Mouse (Mus musculus) embryonic facial prominence, embryonic 13.5 days (tissue): ENCODE measurements around the gene Dda1. TPM values are rescaled to one million over a fixed set of nuclear protein-coding genes. Genes with fewer than 3 reads are reported as not detected.

Source experiments
- ATAC-seq: fragments of 200-750 bp; cut with Nextera tagmentation; 2 replicates; pipeline ENCODE4 v1.8.0; 2017; ENCODE audit warnings: low read depth; ENCODE audit not compliant: insufficient number of reproducible peaks, insufficient read depth, low FRiP score, low TSS enrichment
- H3K27ac ChIP-seq: fragments of 300-500 bp; sonication (generic); 2 replicates; pipeline ENCODE4 v1.5.1; 2015; ENCODE audit warnings: moderate library complexity, mild to moderate bottlenecking, inconsistent platforms
- H3K27me3 ChIP-seq: fragments of 300-500 bp; sonication (generic); 2 replicates; pipeline ENCODE4 v1.6.1; 2015; ENCODE audit warnings: mild to moderate bottlenecking, inconsistent platforms
- H3K36me3 ChIP-seq: fragments of 300-500 bp; sonication (generic); 2 replicates; pipeline ENCODE4 v1.6.1; 2015; ENCODE audit warnings: mild to moderate bottlenecking, inconsistent platforms
- H3K4me1 ChIP-seq: fragments of 300-500 bp; sonication (generic); 2 replicates; pipeline ENCODE4 v1.6.1; 2015; ENCODE audit warnings: inconsistent platforms
- H3K4me2 ChIP-seq: fragments of 300-500 bp; sonication (generic); 2 replicates; pipeline ENCODE4 v1.6.1; 2015; ENCODE audit warnings: moderate library complexity, mild to moderate bottlenecking, inconsistent platforms
- H3K4me3 ChIP-seq: fragments of 300-500 bp; sonication (generic); 2 replicates; pipeline ENCODE4 v1.5.1; 2015; ENCODE audit warnings: mild to moderate bottlenecking, inconsistent platforms
- H3K9ac ChIP-seq: fragments of 300-500 bp; sonication (generic); 2 replicates; pipeline ENCODE4 v1.6.1; 2015; ENCODE audit warnings: mild to moderate bottlenecking, inconsistent platforms
- H3K9me3 ChIP-seq: fragments of 300-500 bp; sonication (generic); 2 replicates; pipeline ENCODE4 v1.6.1; 2016; ENCODE audit warnings: inconsistent platforms
- WGBS: fragments of 180-500 bp; shearing (Covaris S2); methylation state at CpG from one replicate; pipeline ENCODE4 v1.1.7; 2015; ENCODE audit warnings: mixed read lengths; 5-methylcytosine and 5-hydroxymethylcytosine counted together
- polyA plus RNA-seq: library from polyadenylated mRNA; unstranded; fragments of >200 nt; fragmentation: Nextera tagmentation; extraction: Ambion mirVana; gene quantifications from 2 replicates; pipeline ENCODE4 v1.2.1, GENCODE M21; 2015

Gene Dda1
- polyA plus RNA-seq, 1 experiment from 2014 or later, result 113 TPM

- no peak overlapping the region for H3K4me2 ChIP-seq
- H3K9me3 ChIP-seq, result no peaks in the 10 kb centered on the region
- H3K36me3 ChIP-seq, result peaks cover 51% of the 10 kb centered on the region
- H3K27ac ChIP-seq, result no peak overlapping the region
- no peaks in the 10 kb centered on the region for H3K27me3 ChIP-seq
- H3K9ac ChIP-seq, result no peak overlapping the region; the same call in 1 of the 2 replicates
- H3K4me1 ChIP-seq, result peaks cover 25% of the 10 kb centered on the region
- WGBS, result 48% methylated on average over 8 of the region's 8 CpGs
- no peak overlapping the region for H3K4me3 ChIP-seq
- no peak for ATAC-seq
These were observed 14.9 kb downstream of the Dda1 start for GRCm38 (mm10) chr8:71483932-71484331.

GRCm38 (mm10) chr8:71484736-71485135 lies 15.7 kb downstream of the Dda1 start:
- WGBS, result 93% methylated on average over 19 of the region's 19 CpGs
- no peak for ATAC-seq
- H3K9me3 ChIP-seq, result no peaks in the 10 kb centered on the region
- H3K27me3 ChIP-seq, result no peaks in the 10 kb centered on the region
- peaks cover 44% of the 10 kb centered on the region for H3K36me3 ChIP-seq
- H3K4me1 ChIP-seq, result peaks cover 34% of the 10 kb centered on the region
- H3K4me2 ChIP-seq, result peak overlapping the region; percentile 93
- peak overlapping the region; percentile 93 for H3K9ac ChIP-seq
- no peak overlapping the region for H3K27ac ChIP-seq
- peak overlapping the region; percentile 86 for H3K4me3 ChIP-seq

- peaks cover 41% of the 10 kb centered on the region for H3K36me3 ChIP-seq
- H3K4me3 ChIP-seq, result peak within 1 kb of the TSS; percentile 86
- peak; percentile 62; the same call in 1 of the 2 replicates for ATAC-seq
- H3K27ac ChIP-seq, result peak within 1 kb of the TSS; percentile 68
- no peaks in the 10 kb centered on the region for H3K27me3 ChIP-seq
- H3K9me3 ChIP-seq, result no peaks in the 10 kb centered on the region
- peak within 1 kb of the TSS; percentile 93 for H3K4me2 ChIP-seq
- peak within 1 kb of the TSS; percentile 93 for H3K9ac ChIP-seq
- WGBS, result 5% methylated on average over 55 of the region's 58 CpGs
- H3K4me1 ChIP-seq, result peaks cover 39% of the 10 kb centered on the region
These were observed 16.4 kb downstream of the Dda1 start, which contains the start of gene Ano8 for GRCm38 (mm10) chr8:71485142-71486135. Gene Ano8 (minus strand): TSS chr8:71485963.

- Histone ChIP-seq H3K9me3 (no peaks in the 10 kb centered on the region), H3K36me3 (peaks cover 41% of the 10 kb centered on the region), H3K4me3 (peak overlapping the region; percentile 86), H3K27me3 (no peaks in the 10 kb centered on the region), H3K27ac (peak overlapping the region; percentile 62; the same call in 1 of the 2 replicates), H3K4me2 (peak overlapping the region; percentile 93), H3K4me1 (peaks cover 39% of the 10 kb centered on the region), H3K9ac (peak overlapping the region; percentile 93)
- no peak for ATAC-seq
- 14% methylated on average over 7 of the region's 7 CpGs for WGBS
These were observed 17.1 kb downstream of the Dda1 start for GRCm38 (mm10) chr8:71486136-71486529.

GRCm38 (mm10) chr8:71487691-71488445 lies 18.9 kb downstream of the Dda1 start, which contains the start of gene Gtpbp3:
Gene Gtpbp3 (plus strand): TSS chr8:71488103.
- Histone ChIP-seq H3K4me2 (peak within 1 kb of the TSS; percentile 100), H3K4me1 (peaks cover 39% of the 10 kb centered on the region), H3K36me3 (peaks cover 44% of the 10 kb centered on the region), H3K9ac (peak within 1 kb of the TSS; percentile 92), H3K4me3 (peak within 1 kb of the TSS; percentile 90), H3K27me3 (no peaks in the 10 kb centered on the region), H3K27ac (peak within 1 kb of the TSS; percentile 94), H3K9me3 (no peaks in the 10 kb centered on the region)
- under 1% methylated on average over 33 of the region's 33 CpGs for WGBS
- peak; percentile 40; the same call in 1 of the 2 replicates for ATAC-seq

GRCm38 (mm10) chr8:71488454-71488853 lies 19.5 kb downstream of the Dda1 start:
- WGBS, result under 1% methylated on average over 22 of the region's 22 CpGs
- Histone ChIP-seq H3K4me3 (peak overlapping the region; percentile 90), H3K9ac (peak overlapping the region; percentile 92), H3K9me3 (no peaks in the 10 kb centered on the region), H3K4me1 (peaks cover 39% of the 10 kb centered on the region), H3K4me2 (peak overlapping the region; percentile 100), H3K27ac (peak overlapping the region; percentile 94; the same call in 1 of the 2 replicates), H3K27me3 (no peaks in the 10 kb centered on the region), H3K36me3 (peaks cover 43% of the 10 kb centered on the region)
- peak; percentile 84 for ATAC-seq

GRCm38 (mm10) chr8:71495039-71495438 lies 26.0 kb downstream of the Dda1 start:
- 21% methylated on average over 16 of the region's 16 CpGs for WGBS
- peaks cover 30% of the 10 kb centered on the region for H3K4me1 ChIP-seq
- ATAC-seq, result no peak
- H3K9ac ChIP-seq, result no peak overlapping the region
- peaks cover 50% of the 10 kb centered on the region for H3K36me3 ChIP-seq
- no peak overlapping the region for H3K4me3 ChIP-seq
- no peaks in the 10 kb centered on the region for H3K9me3 ChIP-seq
- H3K4me2 ChIP-seq, result peak overlapping the region; percentile 32
- no peaks in the 10 kb centered on the region for H3K27me3 ChIP-seq
- H3K27ac ChIP-seq, result no peak overlapping the region

- Histone ChIP-seq H3K4me3 (no peak overlapping the region), H3K27me3 (no peaks in the 10 kb centered on the region), H3K9me3 (no peaks in the 10 kb centered on the region), H3K4me2 (no peak overlapping the region), H3K4me1 (peaks cover 28% of the 10 kb centered on the region), H3K27ac (peak overlapping the region; percentile 44; the same call in 1 of the 2 replicates), H3K36me3 (peaks cover 42% of the 10 kb centered on the region), H3K9ac (no peak overlapping the region; the same call in 1 of the 2 replicates)
- WGBS, result 89% methylated on average over 5 of the region's 5 CpGs
- no peak for ATAC-seq
These were observed 26.8 kb downstream of the Dda1 start for GRCm38 (mm10) chr8:71495811-71496210.

GRCm38 (mm10) chr8:71496481-71496880 lies 27.5 kb downstream of the Dda1 start:
- Histone ChIP-seq H3K9ac (no peak overlapping the region; the same call in 1 of the 2 replicates), H3K27ac (peak overlapping the region; percentile 40; the same call in 1 of the 2 replicates), H3K9me3 (no peaks in the 10 kb centered on the region), H3K36me3 (peaks cover 36% of the 10 kb centered on the region), H3K4me3 (no peak overlapping the region), H3K4me1 (peaks cover 28% of the 10 kb centered on the region), H3K4me2 (no peak overlapping the region), H3K27me3 (no peaks in the 10 kb centered on the region)
- ATAC-seq, result no peak
- 22% methylated on average over 11 of the region's 11 CpGs for WGBS

GRCm38 (mm10) chr8:71497077-71497645 lies 28.2 kb downstream of the Dda1 start:
- no peak overlapping the region for H3K27ac ChIP-seq
- H3K4me2 ChIP-seq, result no peak overlapping the region
- WGBS, result 100% methylated on average over 1 of the region's 1 CpGs

More at GRCm38 (mm10) chr8:71497077-71497645, 28.2 kb downstream of the Dda1 start:
- Histone ChIP-seq H3K4me1 (peaks cover 28% of the 10 kb centered on the region), H3K9ac (no peak overlapping the region), H3K9me3 (no peaks in the 10 kb centered on the region), H3K4me3 (no peak overlapping the region), H3K27me3 (no peaks in the 10 kb centered on the region), H3K36me3 (peaks cover 29% of the 10 kb centered on the region)
- ATAC-seq, result no peak
